Mouse (Mus musculus): ENCODE measurements at regions not wholly inside any gene's neighbourhood (a gene's known extent, or its start where the extent isn't known, plus 50 kb on each side); places are given as distances from the start of the nearest gene placed in this dataset.
A peak's percentile ranks its signal among the peaks of the same experiment; 100 is the strongest.

GRCm38 (mm10) chr8:82702044-82702443 lies 71.9 kb downstream of the Zfp330 start:
- no peak for DNase-seq (ENCODE audit: low read depth, low spot score)

- DNase-seq (ENCODE audit: low read depth, low spot score), result no peak
Observed at GRCm38 (mm10) chr8:82700471-82700870, 73.5 kb downstream of the Zfp330 start.

- no peak for DNase-seq (ENCODE audit: low read depth, low spot score)
Observed at GRCm38 (mm10) chr8:82699221-82699620, 74.7 kb downstream of the Zfp330 start.

- DNase-seq (ENCODE audit: low read depth, low spot score), result no peak
Observed at GRCm38 (mm10) chr8:82698071-82698470, 75.9 kb downstream of the Zfp330 start.

GRCm38 (mm10) chr8:82693086-82693485 lies 80.9 kb downstream of the Zfp330 start:
- no peak for DNase-seq (ENCODE audit: low read depth, low spot score)

- peak; percentile 15 for DNase-seq (ENCODE audit: low read depth, low spot score)
Observed at GRCm38 (mm10) chr8:82689322-82689721, 84.6 kb downstream of the Zfp330 start.

GRCm38 (mm10) chr8:82685966-82686365 lies 88.0 kb downstream of the Zfp330 start:
- no peak for DNase-seq (ENCODE audit: low read depth, low spot score)

GRCm38 (mm10) chr8:82678793-82679192 lies 95.2 kb downstream of the Zfp330 start:
- DNase-seq (ENCODE audit: low read depth, low spot score), result no peak

- DNase-seq (ENCODE audit: low read depth, low spot score), result no peak
Observed at GRCm38 (mm10) chr8:82677781-82678180, 96.2 kb downstream of the Zfp330 start.

GRCm38 (mm10) chr8:82669241-82669640 lies 104.7 kb downstream of the Zfp330 start:
- DNase-seq (ENCODE audit: low read depth, low spot score), result no peak

- no peak for DNase-seq (ENCODE audit: low read depth, low spot score)
Observed at GRCm38 (mm10) chr8:82665131-82665530, 108.8 kb downstream of the Zfp330 start.

- no peak for DNase-seq (ENCODE audit: low read depth, low spot score)
Observed at GRCm38 (mm10) chr8:82640502-82640901, 133.5 kb downstream of the Zfp330 start.

- DNase-seq (ENCODE audit: low read depth, low spot score), result no peak
Observed at GRCm38 (mm10) chr8:82630486-82630885, 143.5 kb downstream of the Zfp330 start.

- no peak for DNase-seq (ENCODE audit: low read depth, low spot score)
Observed at GRCm38 (mm10) chr8:82623791-82624431, 150.0 kb downstream of the Zfp330 start.

- no peak for DNase-seq (ENCODE audit: low read depth, low spot score)
Observed at GRCm38 (mm10) chr8:82618668-82619067, 155.3 kb downstream of the Zfp330 start.

GRCm38 (mm10) chr8:82601556-82601955 lies 172.4 kb downstream of the Zfp330 start:
- no peak for DNase-seq (ENCODE audit: low read depth, low spot score)

- DNase-seq (ENCODE audit: low read depth, low spot score), result no peak
Observed at GRCm38 (mm10) chr8:82573434-82573833, 170.4 kb upstream of the Il15 start.

- no peak for DNase-seq (ENCODE audit: low read depth, low spot score)
Observed at GRCm38 (mm10) chr8:82538121-82538520, 135.1 kb upstream of the Il15 start.

GRCm38 (mm10) chr8:82529153-82529552 lies 126.1 kb upstream of the Il15 start:
- no peak for DNase-seq (ENCODE audit: low read depth, low spot score)

GRCm38 (mm10) chr8:82523866-82524265 lies 120.8 kb upstream of the Il15 start:
- DNase-seq (ENCODE audit: low read depth, low spot score), result no peak

- DNase-seq (ENCODE audit: low read depth, low spot score), result no peak
Observed at GRCm38 (mm10) chr8:82498496-82498895, 95.5 kb upstream of the Il15 start.

- no peak for DNase-seq (ENCODE audit: low read depth, low spot score)
Observed at GRCm38 (mm10) chr8:82477856-82478255, 74.8 kb upstream of the Il15 start.

GRCm38 (mm10) chr8:82477426-82477769 lies 74.4 kb upstream of the Il15 start:
- DNase-seq (ENCODE audit: low read depth, low spot score), result no peak

Data from retina, adult 2 months (tissue).